Mouse (Mus musculus): ENCODE measurements at regions not wholly inside any gene's neighbourhood (a gene's known extent, or its start where the extent isn't known, plus 50 kb on each side); places are given as distances from the start of the nearest gene placed in this dataset.

- 42% methylated on average over 19 of the region's 19 CpGs for WGBS
- no peak overlapping the region for H3K9ac ChIP-seq (ENCODE audit: low read depth, low read length)
- no peak overlapping the region for H3K4me3 ChIP-seq (ENCODE audit: low read depth, low read length)
- H3K4me1 ChIP-seq (replicated peaks; ENCODE audit: control insufficient read depth, insufficient read depth, low read length) = no peaks in the 10 kb centered on the region
- no peak overlapping the region for H3K27ac ChIP-seq (ENCODE audit: low read depth, low read length)
- ATAC-seq (replicated peaks; ENCODE audit: low FRiP score) (no peak), DNase-seq (ENCODE audit: low spot score) (no peak)
- H3K9me3 ChIP-seq (ENCODE audit: control insufficient read depth, low read length) = no peaks in the 10 kb centered on the region
- H3K27me3 ChIP-seq (replicated peaks; ENCODE audit: control insufficient read depth, insufficient read depth, low read length) = no peaks in the 10 kb centered on the region
- peak overlapping the region; percentile 14; the same call in 1 of the 2 replicates for H3K4me2 ChIP-seq
- no peaks in the 10 kb centered on the region for H3K36me3 ChIP-seq (ENCODE audit: control insufficient read depth, insufficient read depth, low read length)
Observed at GRCm38 (mm10) chr4:54757715-54758500, 186.9 kb upstream of the Zfp462 start.

- H3K4me3 ChIP-seq (ENCODE audit: low read depth, low read length) = no peak overlapping the region
- no peaks in the 10 kb centered on the region for H3K36me3 ChIP-seq (ENCODE audit: control insufficient read depth, insufficient read depth, low read length)
- ATAC-seq (replicated peaks; ENCODE audit: low FRiP score) = no peak
- no peak overlapping the region for H3K9ac ChIP-seq (ENCODE audit: low read depth, low read length)
- no peak overlapping the region for H3K27ac ChIP-seq (ENCODE audit: low read depth, low read length)
- no peak overlapping the region for H3K4me2 ChIP-seq
- WGBS = 49% methylated on average over 8 of the region's 8 CpGs
- no peaks in the 10 kb centered on the region for H3K27me3 ChIP-seq (replicated peaks; ENCODE audit: control insufficient read depth, insufficient read depth, low read length)
- DNase-seq (ENCODE audit: low spot score) = no peak
- H3K9me3 ChIP-seq (ENCODE audit: control insufficient read depth, low read length) = no peaks in the 10 kb centered on the region
- H3K4me1 ChIP-seq (replicated peaks; ENCODE audit: control insufficient read depth, insufficient read depth, low read length) = no peaks in the 10 kb centered on the region
Observed at GRCm38 (mm10) chr4:54758501-54758829, 186.4 kb upstream of the Zfp462 start.

- Histone ChIP-seq H3K4me2 (no peak overlapping the region), H3K27me3 (replicated peaks; ENCODE audit: control insufficient read depth, insufficient read depth, low read length) (no peaks in the 10 kb centered on the region), H3K27ac (ENCODE audit: low read depth, low read length) (no peak overlapping the region), H3K4me3 (ENCODE audit: low read depth, low read length) (no peak overlapping the region), H3K9me3 (ENCODE audit: control insufficient read depth, low read length) (no peaks in the 10 kb centered on the region), H3K9ac (ENCODE audit: low read depth, low read length) (no peak overlapping the region), H3K4me1 (replicated peaks; ENCODE audit: control insufficient read depth, insufficient read depth, low read length) (no peaks in the 10 kb centered on the region), H3K36me3 (ENCODE audit: control insufficient read depth, insufficient read depth, low read length) (no peaks in the 10 kb centered on the region)
- no peak for DNase-seq (ENCODE audit: low spot score)
- no peak for ATAC-seq (replicated peaks; ENCODE audit: low FRiP score)
- 63% methylated on average over 5 of the region's 5 CpGs for WGBS
Observed at GRCm38 (mm10) chr4:54761257-54761656, 183.6 kb upstream of the Zfp462 start.

- Histone ChIP-seq H3K9me3 (ENCODE audit: control insufficient read depth, low read length) (no peaks in the 10 kb centered on the region), H3K36me3 (ENCODE audit: control insufficient read depth, insufficient read depth, low read length) (no peaks in the 10 kb centered on the region), H3K4me2 (no peak overlapping the region), H3K4me1 (replicated peaks; ENCODE audit: control insufficient read depth, insufficient read depth, low read length) (no peaks in the 10 kb centered on the region), H3K9ac (ENCODE audit: low read depth, low read length) (no peak overlapping the region), H3K4me3 (ENCODE audit: low read depth, low read length) (no peak overlapping the region), H3K27me3 (replicated peaks; ENCODE audit: control insufficient read depth, insufficient read depth, low read length) (no peaks in the 10 kb centered on the region), H3K27ac (ENCODE audit: low read depth, low read length) (no peak overlapping the region)
- WGBS = 48% methylated on average over 1 of the region's 1 CpGs
- DNase-seq (ENCODE audit: low spot score) (no peak), ATAC-seq (replicated peaks; ENCODE audit: low FRiP score) (no peak)
Observed at GRCm38 (mm10) chr4:54765045-54765444, 179.8 kb upstream of the Zfp462 start.

GRCm38 (mm10) chr4:54767506-54768200, 177.2 kb upstream of the Zfp462 start:
- no peak overlapping the region for H3K4me2 ChIP-seq
- WGBS = 64% methylated on average over 8 of the region's 8 CpGs
- no peaks in the 10 kb centered on the region for H3K36me3 ChIP-seq (ENCODE audit: control insufficient read depth, insufficient read depth, low read length)
- H3K4me3 ChIP-seq (ENCODE audit: low read depth, low read length) = no peak overlapping the region
- H3K9ac ChIP-seq (ENCODE audit: low read depth, low read length) = no peak overlapping the region
- H3K4me1 ChIP-seq (replicated peaks; ENCODE audit: control insufficient read depth, insufficient read depth, low read length) = no peaks in the 10 kb centered on the region
- ATAC-seq (replicated peaks; ENCODE audit: low FRiP score) (no peak), DNase-seq (ENCODE audit: low spot score) (no peak)
- H3K27me3 ChIP-seq (replicated peaks; ENCODE audit: control insufficient read depth, insufficient read depth, low read length) = no peaks in the 10 kb centered on the region
- no peak overlapping the region for H3K27ac ChIP-seq (ENCODE audit: low read depth, low read length)
- H3K9me3 ChIP-seq (ENCODE audit: control insufficient read depth, low read length) = no peaks in the 10 kb centered on the region

- Histone ChIP-seq H3K36me3 (ENCODE audit: control insufficient read depth, insufficient read depth, low read length) (no peaks in the 10 kb centered on the region), H3K9me3 (ENCODE audit: control insufficient read depth, low read length) (no peaks in the 10 kb centered on the region), H3K4me1 (replicated peaks; ENCODE audit: control insufficient read depth, insufficient read depth, low read length) (no peaks in the 10 kb centered on the region), H3K4me2 (no peak overlapping the region), H3K4me3 (ENCODE audit: low read depth, low read length) (no peak overlapping the region), H3K27me3 (replicated peaks; ENCODE audit: control insufficient read depth, insufficient read depth, low read length) (no peaks in the 10 kb centered on the region), H3K9ac (ENCODE audit: low read depth, low read length) (no peak overlapping the region), H3K27ac (ENCODE audit: low read depth, low read length) (no peak overlapping the region)
- DNase-seq (ENCODE audit: low spot score) = no peak
- 73% methylated on average over 4 of the region's 4 CpGs for WGBS
- ATAC-seq (replicated peaks; ENCODE audit: low FRiP score) = no peak
Observed at GRCm38 (mm10) chr4:54768836-54769235, 176.0 kb upstream of the Zfp462 start.

- Histone ChIP-seq H3K4me1 (replicated peaks; ENCODE audit: control insufficient read depth, insufficient read depth, low read length) (no peaks in the 10 kb centered on the region), H3K9ac (ENCODE audit: low read depth, low read length) (no peak overlapping the region), H3K4me2 (no peak overlapping the region), H3K36me3 (ENCODE audit: control insufficient read depth, insufficient read depth, low read length) (no peaks in the 10 kb centered on the region), H3K4me3 (ENCODE audit: low read depth, low read length) (no peak overlapping the region), H3K9me3 (ENCODE audit: control insufficient read depth, low read length) (no peaks in the 10 kb centered on the region), H3K27me3 (replicated peaks; ENCODE audit: control insufficient read depth, insufficient read depth, low read length) (no peaks in the 10 kb centered on the region), H3K27ac (ENCODE audit: low read depth, low read length) (no peak overlapping the region)
- WGBS = 89% methylated on average over 4 of the region's 4 CpGs
- no peak for ATAC-seq (replicated peaks; ENCODE audit: low FRiP score)
- DNase-seq (ENCODE audit: low spot score) = no peak
Observed at GRCm38 (mm10) chr4:54774066-54774465, 170.8 kb upstream of the Zfp462 start.

GRCm38 (mm10) chr4:54774717-54775116, 170.1 kb upstream of the Zfp462 start:
- Histone ChIP-seq H3K4me3 (ENCODE audit: low read depth, low read length) (no peak overlapping the region), H3K36me3 (ENCODE audit: control insufficient read depth, insufficient read depth, low read length) (no peaks in the 10 kb centered on the region), H3K4me2 (no peak overlapping the region), H3K9ac (ENCODE audit: low read depth, low read length) (no peak overlapping the region), H3K27me3 (replicated peaks; ENCODE audit: control insufficient read depth, insufficient read depth, low read length) (no peaks in the 10 kb centered on the region), H3K4me1 (replicated peaks; ENCODE audit: control insufficient read depth, insufficient read depth, low read length) (no peaks in the 10 kb centered on the region), H3K9me3 (ENCODE audit: control insufficient read depth, low read length) (no peaks in the 10 kb centered on the region), H3K27ac (ENCODE audit: low read depth, low read length) (no peak overlapping the region)
- DNase-seq (ENCODE audit: low spot score) (no peak), ATAC-seq (replicated peaks; ENCODE audit: low FRiP score) (no peak)

GRCm38 (mm10) chr4:54780511-54780910, 164.3 kb upstream of the Zfp462 start:
- no peaks in the 10 kb centered on the region for H3K4me1 ChIP-seq (replicated peaks; ENCODE audit: control insufficient read depth, insufficient read depth, low read length)
- no peaks in the 10 kb centered on the region for H3K27me3 ChIP-seq (replicated peaks; ENCODE audit: control insufficient read depth, insufficient read depth, low read length)
- H3K4me3 ChIP-seq (ENCODE audit: low read depth, low read length) = no peak overlapping the region
- WGBS = 66% methylated on average over 4 of the region's 4 CpGs
- no peak overlapping the region for H3K4me2 ChIP-seq
- ATAC-seq (replicated peaks; ENCODE audit: low FRiP score) (no peak), DNase-seq (ENCODE audit: low spot score) (no peak)
- no peaks in the 10 kb centered on the region for H3K9me3 ChIP-seq (ENCODE audit: control insufficient read depth, low read length)
- H3K27ac ChIP-seq (ENCODE audit: low read depth, low read length) = no peak overlapping the region
- no peaks in the 10 kb centered on the region for H3K36me3 ChIP-seq (ENCODE audit: control insufficient read depth, insufficient read depth, low read length)
- no peak overlapping the region for H3K9ac ChIP-seq (ENCODE audit: low read depth, low read length)

All from liver, embryonic 11.5 days (tissue).